Comparison of ENCODE assay signal across 8 mouse cellular contexts in the genomic region with DNA sequence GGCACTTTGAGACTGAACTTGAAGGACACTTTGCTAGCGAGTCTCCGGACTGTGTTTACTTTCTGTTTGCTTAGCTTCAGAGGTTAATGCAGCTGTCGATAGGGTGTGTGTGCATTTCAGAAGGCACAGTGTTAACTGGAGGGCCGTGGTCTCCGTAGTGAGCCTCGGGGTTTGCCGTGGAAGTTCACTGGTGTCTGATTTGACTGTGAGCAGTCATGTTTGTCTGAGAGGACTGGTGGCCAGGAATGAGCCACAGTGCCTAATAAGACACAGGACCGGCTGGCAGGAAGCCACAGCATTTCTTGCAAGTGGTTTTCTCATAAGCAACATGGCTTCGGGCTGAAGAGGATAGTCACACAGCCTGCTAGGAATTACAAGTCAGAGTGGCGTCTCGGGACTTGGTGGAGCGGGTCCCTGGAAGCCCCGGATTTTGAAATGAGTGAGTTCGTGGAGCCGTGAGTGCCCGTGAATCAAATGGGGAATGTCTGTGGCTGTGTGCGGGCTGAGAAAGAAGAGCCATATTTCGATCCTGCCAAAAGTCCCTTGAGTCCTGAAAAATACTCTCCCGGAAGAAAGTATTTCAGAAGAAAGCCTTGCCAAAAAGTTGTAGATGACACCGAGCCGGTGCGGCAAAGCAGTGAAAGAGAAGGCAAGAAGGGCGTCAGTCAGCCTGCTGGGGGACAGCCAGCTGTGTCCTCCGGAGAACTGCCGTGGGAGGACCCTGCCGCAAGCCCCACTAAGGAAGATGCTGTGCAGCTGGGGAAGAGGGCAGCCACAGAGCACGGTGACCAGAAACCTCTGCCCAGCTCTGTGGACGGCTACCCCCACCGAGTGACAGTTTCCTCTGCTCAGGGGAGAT.
DNase-seq lines count a peak whose midpoint lies in the region; ATAC-seq and TF ChIP-seq lines count a peak whose summit lies in the region.

No protein-coding gene starts in this region.

- TF ChIP-seq EP300 in liver, postnatal 0 days (IDR thresholded peaks at IDR 0.05; ENCODE audit: low read depth) = no peak

- ATAC-seq in midbrain, embryonic 12.5 days (ENCODE audit: low FRiP score, low read depth) = no peak
- no peak for ATAC-seq in midbrain, embryonic 13.5 days
- peak; percentile 35 for ATAC-seq in liver, postnatal 0 days
- peak; percentile 65 for ATAC-seq in stomach, embryonic 15.5 days (ENCODE audit: insufficient read depth, low FRiP score, low read depth)

- H3K4me1 ChIP-seq in midbrain, embryonic 12.5 days = 0 out of 2 replicates have a peak, but pooled peaks cover 3% of the 10 kb centered on the region
- peaks cover 5% of the 10 kb centered on the region; the same call in 1 of the 2 replicates for H3K4me1 ChIP-seq in midbrain, embryonic 13.5 days (replicated peaks)
- peaks cover 9% of the 10 kb centered on the region for H3K4me1 ChIP-seq in liver, postnatal 0 days (ENCODE audit: insufficient read depth)
- peaks cover 12% of the 10 kb centered on the region for H3K4me1 ChIP-seq in stomach, embryonic 15.5 days

- no peak for TF ChIP-seq CTCF in liver, postnatal 0 days (IDR thresholded peaks at IDR 0.05; ENCODE audit: low read depth)

- H3K27ac ChIP-seq in midbrain, embryonic 12.5 days (replicated peaks) = 0 out of 2 replicates have a peak overlapping the region, but pooled peaks have one; percentile 6
- no peak overlapping the region for H3K27ac ChIP-seq in midbrain, embryonic 13.5 days
- H3K27ac ChIP-seq in liver, postnatal 0 days (ENCODE audit: low read depth) = peak overlapping the region; percentile 70
- peak overlapping the region; percentile 79 for H3K27ac ChIP-seq in stomach, embryonic 15.5 days

- no peaks in the 10 kb centered on the region for H3K9me3 ChIP-seq in midbrain, embryonic 12.5 days
- H3K9me3 ChIP-seq in midbrain, embryonic 13.5 days = no peaks in the 10 kb centered on the region
- no peaks in the 10 kb centered on the region for H3K9me3 ChIP-seq in liver, postnatal 0 days (ENCODE audit: low read length)
- H3K9me3 ChIP-seq in stomach, embryonic 15.5 days = no peaks in the 10 kb centered on the region

- no peak overlapping the region for H3K4me2 ChIP-seq in midbrain, embryonic 12.5 days (replicated peaks)
- H3K4me2 ChIP-seq in midbrain, embryonic 13.5 days (replicated peaks) = no peak overlapping the region
- H3K4me2 ChIP-seq in liver, postnatal 0 days (ENCODE audit: low read depth, low read length) = peak overlapping the region; percentile 66
- H3K4me2 ChIP-seq in stomach, embryonic 15.5 days = peak overlapping the region; percentile 73

- no peaks in the 10 kb centered on the region for H3K36me3 ChIP-seq in midbrain, embryonic 12.5 days
- no peaks in the 10 kb centered on the region for H3K36me3 ChIP-seq in midbrain, embryonic 13.5 days
- H3K36me3 ChIP-seq in liver, postnatal 0 days (replicated peaks; ENCODE audit: insufficient read depth, low read length) = no peaks in the 10 kb centered on the region
- H3K36me3 ChIP-seq in stomach, embryonic 15.5 days = no peaks in the 10 kb centered on the region

- DNase-seq in cerebellum, adult 11 months = peak; percentile 48
- DNase-seq in heart, adult 18-20 months = peak; percentile 90 to 95
- DNase-seq in kidney, adult 8-10 months = peak; percentile 82 to 89
- DNase-seq in liver, postnatal 0 days = peak; percentile 41
- no peak for DNase-seq in embryo, embryonic 9.5 days (ENCODE audit: extremely low spot score)

- H3K9ac ChIP-seq in midbrain, embryonic 12.5 days (replicated peaks) = no peak overlapping the region
- H3K9ac ChIP-seq in midbrain, embryonic 13.5 days (replicated peaks) = no peak overlapping the region
- H3K9ac ChIP-seq in liver, postnatal 0 days (replicated peaks) = peak overlapping the region; percentile 59
- peak overlapping the region; percentile 8; the same call in 1 of the 2 replicates for H3K9ac ChIP-seq in stomach, embryonic 15.5 days

- WGBS in midbrain, embryonic 12.5 days = 80% methylated on average over 29 of the region's 29 CpGs
- WGBS in midbrain, embryonic 13.5 days = 81% methylated on average over 29 of the region's 29 CpGs
- WGBS in liver, postnatal 0 days (ENCODE audit: insufficient replicate concordance) = 55% methylated on average over 29 of the region's 29 CpGs
- WGBS in stomach, embryonic 15.5 days = 34% methylated on average over 29 of the region's 29 CpGs

- no peaks in the 10 kb centered on the region for H3K27me3 ChIP-seq in midbrain, embryonic 12.5 days
- no peaks in the 10 kb centered on the region for H3K27me3 ChIP-seq in midbrain, embryonic 13.5 days
- H3K27me3 ChIP-seq in liver, postnatal 0 days (ENCODE audit: insufficient read depth, low read length) = no peaks in the 10 kb centered on the region
- H3K27me3 ChIP-seq in stomach, embryonic 15.5 days (replicated peaks) = no peaks in the 10 kb centered on the region

- H3K4me3 ChIP-seq in midbrain, embryonic 12.5 days = no peak overlapping the region
- no peak overlapping the region for H3K4me3 ChIP-seq in midbrain, embryonic 13.5 days (replicated peaks)
- peak overlapping the region; percentile 27 for H3K4me3 ChIP-seq in liver, postnatal 0 days (ENCODE audit: low read depth, low read length)
- H3K4me3 ChIP-seq in stomach, embryonic 15.5 days (replicated peaks) = peak overlapping the region; percentile 39

Comparison
In these comparisons a context has a peak if more than half of its experiments do, and no peak if none do; other contexts are left out.
1. ATAC-seq: peak in liver, postnatal 0 days (single experiment) and stomach, embryonic 15.5 days (single experiment); none in midbrain, embryonic 12.5 days (single experiment) and midbrain, embryonic 13.5 days (single experiment).
2. H3K4me2 ChIP-seq: peak in liver, postnatal 0 days (single experiment) and stomach, embryonic 15.5 days (single experiment); none in midbrain, embryonic 12.5 days (single experiment) and midbrain, embryonic 13.5 days (single experiment).
3. H3K4me3 ChIP-seq: peak in liver, postnatal 0 days (single experiment) and stomach, embryonic 15.5 days (single experiment); none in midbrain, embryonic 12.5 days (single experiment) and midbrain, embryonic 13.5 days (single experiment).
4. H3K9ac ChIP-seq: peak in liver, postnatal 0 days (single experiment) and stomach, embryonic 15.5 days (single experiment); none in midbrain, embryonic 12.5 days (single experiment) and midbrain, embryonic 13.5 days (single experiment).